Mouse (Mus musculus) limb, embryonic 11.5 days (tissue): ENCODE measurements around the gene Naaladl2. TPM values are rescaled to one million over a fixed set of nuclear protein-coding genes. Genes with fewer than 3 reads are reported as not detected.

Source experiments
- ATAC-seq: fragments of 200-750 bp; cut with Nextera tagmentation; 2 replicates; pipeline ENCODE4 v1.8.0; 2017; ENCODE audit warnings: low read depth; ENCODE audit not compliant: insufficient number of reproducible peaks, low FRiP score, low TSS enrichment
- DNase-seq: peaks from one replicate; pipeline ENCODE4 v3.0.0-alpha.2; 2015; ENCODE audit warnings: low spot score
- H3K27ac ChIP-seq: fragments of 300-500 bp; sonication (generic); replicated peaks from 2 replicates; pipeline ENCODE4 v1.5.1; 2014; ENCODE audit warnings: low read depth, mild to moderate bottlenecking, low read length
- H3K27me3 ChIP-seq: fragments of 300-500 bp; sonication (generic); 2 replicates; pipeline ENCODE4 v1.6.1; 2014; ENCODE audit warnings: mild to moderate bottlenecking, low read length, mixed read lengths; ENCODE audit not compliant: control insufficient read depth, insufficient read depth
- H3K36me3 ChIP-seq: fragments of 300-500 bp; sonication (generic); 2 replicates; pipeline ENCODE4 v1.6.1; 2014; ENCODE audit warnings: mild to moderate bottlenecking, low read length, moderate library complexity, mixed read lengths; ENCODE audit not compliant: control insufficient read depth, insufficient read depth
- H3K4me1 ChIP-seq: fragments of 300-500 bp; sonication (generic); 2 replicates; pipeline ENCODE4 v1.6.1; 2014; ENCODE audit warnings: low read length, mixed read lengths; ENCODE audit not compliant: control insufficient read depth, insufficient read depth
- H3K4me2 ChIP-seq: fragments of 300-500 bp; sonication (generic); 2 replicates; pipeline ENCODE4 v1.6.1; 2014; ENCODE audit warnings: low read depth, mild to moderate bottlenecking, moderate library complexity; ENCODE audit not compliant: severe bottlenecking
- H3K4me3 ChIP-seq: fragments of 300-500 bp; sonication (generic); 2 replicates; pipeline ENCODE4 v1.5.1; 2014; ENCODE audit warnings: low read depth, low read length
- H3K9ac ChIP-seq: fragments of 300-500 bp; sonication (generic); 2 replicates; pipeline ENCODE4 v1.6.1; 2014; ENCODE audit warnings: mild to moderate bottlenecking, low read length
- H3K9me3 ChIP-seq: fragments of 300-500 bp; sonication (generic); 2 replicates; pipeline ENCODE4 v1.6.1; 2016; ENCODE audit warnings: low read length; ENCODE audit not compliant: control insufficient read depth
- WGBS: fragments of 180-500 bp; shearing (Covaris S2); extraction: QIAGEN DNeasy Blood & Tissue Kit; methylation state at CpG from one replicate; pipeline ENCODE4 v1.1.7; 2014; 5-methylcytosine and 5-hydroxymethylcytosine counted together
- polyA plus RNA-seq: library from polyadenylated mRNA; unstranded; fragments of >200 nt; fragmentation: Nextera tagmentation; extraction: Ambion mirVana; gene quantifications from 2 replicates; pipeline ENCODE4 v1.2.1, GENCODE M21; 2014

Gene Naaladl2
- polyA plus RNA-seq, 1 experiment from 2014 or later, result 0.43 TPM

DNA sequence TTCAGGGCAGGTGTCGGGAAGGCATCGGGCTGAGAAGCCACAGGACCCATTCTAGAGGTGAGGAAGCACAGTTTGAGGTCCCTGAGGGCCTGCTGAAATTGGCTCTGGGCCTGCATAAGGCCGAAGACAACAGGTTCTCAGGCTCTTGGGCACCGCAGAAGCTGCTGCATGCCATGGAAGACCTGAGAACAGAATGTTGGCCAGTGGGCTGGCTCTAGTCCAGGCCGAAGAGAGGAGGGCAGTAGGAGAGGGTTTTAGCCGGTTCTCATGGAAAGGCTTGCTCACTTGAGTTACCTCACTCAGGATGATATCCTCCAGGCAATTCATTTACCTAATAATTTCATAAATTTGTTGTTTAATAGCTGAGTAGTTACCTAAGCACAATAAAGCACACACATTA, 1025.9 kb downstream of the Naaladl2 start:
- no peak for ATAC-seq
- H3K36me3 ChIP-seq, result no peaks in the 10 kb centered on the region
- no peaks in the 10 kb centered on the region for H3K27me3 ChIP-seq
- H3K4me1 ChIP-seq, result no peaks in the 10 kb centered on the region
- WGBS, result 88% methylated on average over 6 of the region's 6 CpGs
- no peak overlapping the region for H3K27ac ChIP-seq
- H3K9ac ChIP-seq, result no peak overlapping the region
- H3K4me2 ChIP-seq, result no peak overlapping the region
- no peak for DNase-seq
- no peaks in the 10 kb centered on the region for H3K9me3 ChIP-seq
- H3K4me3 ChIP-seq, result no peak overlapping the region

DNA sequence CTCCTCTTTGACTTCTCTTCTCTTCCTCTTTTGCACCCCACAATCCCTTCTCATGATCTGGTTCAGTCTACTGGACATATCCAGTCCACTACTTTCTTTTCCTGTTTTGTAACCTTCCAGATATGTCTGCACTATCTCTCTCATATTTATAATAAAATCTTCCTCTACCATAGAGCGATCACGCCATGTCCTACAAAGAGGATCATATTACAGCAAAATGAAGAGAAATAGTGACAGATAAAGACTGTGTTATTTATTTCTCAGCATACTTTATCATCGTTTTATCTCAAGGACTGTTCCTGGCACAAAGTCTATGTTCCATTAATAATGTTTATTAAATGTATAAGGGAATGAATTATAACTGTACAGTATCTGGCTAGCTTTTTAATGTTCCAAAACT, 1029.2 kb downstream of the Naaladl2 start:
- Histone ChIP-seq H3K4me1 (no peaks in the 10 kb centered on the region), H3K4me2 (no peak overlapping the region), H3K27ac (no peak overlapping the region), H3K9me3 (no peaks in the 10 kb centered on the region), H3K27me3 (no peaks in the 10 kb centered on the region), H3K9ac (no peak overlapping the region), H3K4me3 (no peak overlapping the region), H3K36me3 (no peaks in the 10 kb centered on the region)
- WGBS, result 84% methylated on average over 3 of the region's 3 CpGs
- ATAC-seq (no peak), DNase-seq (no peak)

DNA sequence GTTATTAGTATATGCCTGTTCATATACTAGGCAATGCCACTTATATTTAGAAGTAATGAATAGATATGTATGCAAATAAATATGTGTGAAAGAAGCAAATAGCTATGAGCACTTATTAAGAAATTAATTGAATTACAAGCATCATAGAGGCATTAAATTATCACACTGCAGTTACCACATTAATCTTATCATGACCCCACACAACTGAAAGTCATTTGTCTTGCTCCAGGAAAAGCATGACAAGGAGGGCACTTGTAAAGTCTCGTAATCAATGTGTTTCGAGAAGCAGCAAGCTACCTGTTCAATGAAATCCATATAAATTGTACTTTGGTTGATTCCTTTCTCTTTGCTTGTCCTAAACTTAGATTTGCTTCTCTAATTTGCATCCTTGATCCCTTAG, 1030.7 kb downstream of the Naaladl2 start:
- Histone ChIP-seq H3K9ac (no peak overlapping the region), H3K9me3 (no peaks in the 10 kb centered on the region), H3K4me3 (no peak overlapping the region), H3K36me3 (no peaks in the 10 kb centered on the region), H3K4me2 (no peak overlapping the region), H3K27me3 (no peaks in the 10 kb centered on the region), H3K27ac (no peak overlapping the region), H3K4me1 (no peaks in the 10 kb centered on the region)
- 66% methylated on average over 2 of the region's 2 CpGs for WGBS
- ATAC-seq (no peak), DNase-seq (no peak)

DNA sequence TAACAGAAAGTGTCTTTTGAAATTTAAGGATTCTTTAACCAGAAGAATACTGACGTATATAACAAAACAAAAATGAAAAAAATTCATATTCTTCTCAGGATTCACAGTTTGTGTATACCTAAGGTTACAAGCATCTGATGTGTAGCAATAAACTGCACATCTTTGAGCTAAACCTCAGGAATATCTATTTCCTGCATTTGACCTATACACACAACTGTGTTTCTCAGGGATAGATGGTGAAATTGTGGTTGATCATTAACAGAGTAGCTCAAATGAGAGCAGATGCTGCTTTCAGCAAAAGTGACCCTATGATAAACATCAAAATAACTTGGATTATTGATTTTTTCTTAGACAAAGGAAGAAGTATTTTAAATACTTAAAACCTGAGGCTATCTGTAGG, 1037.7 kb downstream of the Naaladl2 start:
- Histone ChIP-seq H3K9ac (no peak overlapping the region), H3K9me3 (no peaks in the 10 kb centered on the region), H3K27me3 (no peaks in the 10 kb centered on the region), H3K4me1 (no peaks in the 10 kb centered on the region), H3K4me3 (no peak overlapping the region), H3K4me2 (no peak overlapping the region), H3K36me3 (no peaks in the 10 kb centered on the region), H3K27ac (no peak overlapping the region)
- ATAC-seq, result no peak
- DNase-seq, result no peak
- 94% methylated on average over 1 of the region's 1 CpGs for WGBS

DNA sequence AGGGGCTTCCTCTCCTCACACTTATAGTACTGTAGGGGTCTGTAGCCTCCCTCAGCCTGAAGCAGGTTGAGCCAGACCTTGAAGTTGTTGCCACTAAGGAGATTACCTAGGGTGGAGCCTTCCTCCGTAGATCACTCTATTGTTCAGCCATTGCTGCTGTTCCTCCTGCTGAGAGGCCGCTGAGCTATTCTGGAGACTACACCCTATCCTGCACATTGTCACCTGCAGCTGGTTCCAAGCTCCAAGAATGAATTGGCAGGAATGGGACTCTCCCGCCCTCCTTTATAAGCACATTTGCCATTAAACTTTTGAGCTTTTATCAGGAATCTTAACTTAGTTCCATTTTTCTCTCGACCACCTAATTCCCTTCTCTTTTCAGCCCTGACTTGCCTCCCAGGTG, 1064.3 kb downstream of the Naaladl2 start:
- Histone ChIP-seq H3K36me3 (no peaks in the 10 kb centered on the region), H3K4me2 (no peak overlapping the region), H3K4me3 (no peak overlapping the region), H3K27me3 (no peaks in the 10 kb centered on the region), H3K9ac (no peak overlapping the region), H3K27ac (no peak overlapping the region), H3K4me1 (no peaks in the 10 kb centered on the region), H3K9me3 (no peaks in the 10 kb centered on the region)
- ATAC-seq, result no peak
- DNase-seq, result no peak
- WGBS, result 54% methylated on average over 4 of the region's 4 CpGs

DNA sequence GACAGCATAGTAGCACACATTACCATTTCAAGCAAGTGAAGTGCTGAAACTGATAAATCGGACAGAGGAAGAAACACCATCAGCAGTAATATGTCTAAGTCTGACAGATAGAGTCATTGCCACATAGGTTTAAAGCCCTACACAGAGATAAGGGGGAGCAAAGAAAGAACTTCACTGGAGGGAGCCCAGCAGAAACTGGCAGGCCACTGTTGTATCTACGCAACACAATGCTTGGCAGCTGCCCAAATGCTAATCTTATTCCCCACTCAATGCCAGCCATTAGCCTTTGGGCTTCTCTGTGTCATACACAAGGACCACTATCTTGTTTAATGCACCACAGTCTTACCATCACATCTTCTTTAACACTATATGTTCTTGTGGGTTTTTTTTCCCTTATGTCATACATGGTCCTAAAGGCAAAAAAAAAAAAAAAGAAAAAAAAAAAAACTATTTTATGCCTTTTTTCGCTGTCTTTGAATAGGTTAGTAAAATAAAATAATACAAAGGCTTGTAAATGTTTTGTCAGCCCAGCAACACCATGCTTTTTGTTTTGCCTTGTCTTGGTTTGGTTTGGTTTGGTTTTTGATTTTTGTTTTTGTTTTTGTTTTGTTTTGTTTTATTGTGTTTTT, 1072.8 kb downstream of the Naaladl2 start:
- Histone ChIP-seq H3K4me1 (no peaks in the 10 kb centered on the region), H3K27ac (no peak overlapping the region), H3K27me3 (no peaks in the 10 kb centered on the region), H3K4me2 (no peak overlapping the region), H3K9me3 (no peaks in the 10 kb centered on the region), H3K4me3 (no peak overlapping the region), H3K9ac (no peak overlapping the region), H3K36me3 (no peaks in the 10 kb centered on the region)
- DNase-seq, result no peak
- ATAC-seq, result no peak
- 78% methylated on average over 3 of the region's 3 CpGs for WGBS

DNA sequence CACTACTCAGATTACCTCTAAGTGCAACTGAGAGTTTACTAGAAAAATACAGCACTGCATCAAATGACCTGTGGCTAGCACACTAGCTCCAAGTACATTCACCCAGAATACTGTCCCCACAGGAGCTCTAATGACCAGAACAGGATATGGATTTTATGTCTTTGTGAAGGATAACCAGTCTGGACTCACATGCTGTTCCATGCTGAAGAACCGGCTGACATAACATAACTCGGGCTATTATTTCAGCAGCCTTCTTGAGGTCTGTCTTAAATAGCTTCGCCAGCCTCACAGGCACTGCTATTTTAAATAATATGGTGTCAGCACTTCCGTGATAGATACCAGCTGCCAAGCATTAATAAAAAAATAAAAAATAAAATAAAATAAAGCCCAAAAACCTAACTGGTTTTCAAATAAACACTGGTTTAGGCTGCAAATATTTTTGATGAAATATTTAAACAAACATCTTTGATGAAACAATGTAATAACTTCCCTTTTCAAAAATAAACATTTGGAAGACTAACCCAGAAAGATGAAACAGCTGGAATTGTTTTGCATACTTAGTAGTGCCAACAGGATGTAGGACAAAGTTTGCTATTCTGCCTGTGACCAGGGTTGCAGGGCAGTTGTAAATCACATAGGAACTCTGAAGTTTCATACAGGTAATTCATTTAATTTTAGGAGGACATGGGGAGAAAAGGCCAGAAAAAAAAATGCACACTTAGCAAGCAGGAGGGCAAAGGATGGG, 1073.5 kb downstream of the Naaladl2 start:
- DNase-seq (peak; percentile 28), ATAC-seq (peak; percentile 77; the same call in 1 of the 2 replicates)
- H3K9me3 ChIP-seq, result no peaks in the 10 kb centered on the region
- H3K9ac ChIP-seq, result no peak overlapping the region
- H3K4me2 ChIP-seq, result no peak overlapping the region
- H3K4me3 ChIP-seq, result no peak overlapping the region
- H3K4me1 ChIP-seq, result no peaks in the 10 kb centered on the region
- H3K36me3 ChIP-seq, result no peaks in the 10 kb centered on the region
- H3K27me3 ChIP-seq, result no peaks in the 10 kb centered on the region
- 21% methylated on average over 4 of the region's 4 CpGs for WGBS
- no peak overlapping the region for H3K27ac ChIP-seq

- no peaks in the 10 kb centered on the region for H3K4me1 ChIP-seq
- H3K4me2 ChIP-seq, result no peak overlapping the region
- no peak overlapping the region for H3K27ac ChIP-seq
- H3K9ac ChIP-seq, result no peak overlapping the region
- H3K4me3 ChIP-seq, result no peak overlapping the region
- H3K9me3 ChIP-seq, result no peaks in the 10 kb centered on the region
- no peaks in the 10 kb centered on the region for H3K27me3 ChIP-seq
- ATAC-seq, result no peak
- no peaks in the 10 kb centered on the region for H3K36me3 ChIP-seq
- DNase-seq, result no peak
Measured at GRCm38 (mm10) chr3:24048217-24048616, 1095.8 kb downstream of the Naaladl2 start.
